Mouse (Mus musculus): Measurements from ENCODE around the gene Etv6.
A peak's percentile ranks its signal among the peaks of the same experiment; 100 is the strongest.

Gene Etv6

GRCm38 (mm10) chr6:134110206-134110605, 74.7 kb downstream of the Etv6 start:
- no peak for DNase-seq (ENCODE audit: low read depth, low spot score)

GRCm38 (mm10) chr6:134111599-134111998, 76.1 kb downstream of the Etv6 start:
- DNase-seq (ENCODE audit: low read depth, low spot score), result no peak

GRCm38 (mm10) chr6:134112753-134113152, 77.3 kb downstream of the Etv6 start:
- DNase-seq (ENCODE audit: low read depth, low spot score), result no peak

GRCm38 (mm10) chr6:134113168-134113567, 77.7 kb downstream of the Etv6 start:
- DNase-seq (ENCODE audit: low read depth, low spot score), result no peak

- DNase-seq (ENCODE audit: low read depth, low spot score), result no peak
Observed at GRCm38 (mm10) chr6:134115219-134115968, 79.9 kb downstream of the Etv6 start.

- no peak for DNase-seq (ENCODE audit: low read depth, low spot score)
Observed at GRCm38 (mm10) chr6:134117380-134117938, 82.0 kb downstream of the Etv6 start.

GRCm38 (mm10) chr6:134118506-134118905, 83.0 kb downstream of the Etv6 start:
- DNase-seq (ENCODE audit: low read depth, low spot score), result no peak

GRCm38 (mm10) chr6:134119136-134119535, 83.6 kb downstream of the Etv6 start:
- no peak for DNase-seq (ENCODE audit: low read depth, low spot score)

- no peak for DNase-seq (ENCODE audit: low read depth, low spot score)
Observed at GRCm38 (mm10) chr6:134120227-134120626, 84.7 kb downstream of the Etv6 start.

- DNase-seq (ENCODE audit: low read depth, low spot score), result no peak
Observed at GRCm38 (mm10) chr6:134120712-134121111, 85.2 kb downstream of the Etv6 start.

GRCm38 (mm10) chr6:134122945-134123344, 87.4 kb downstream of the Etv6 start:
- DNase-seq (ENCODE audit: low read depth, low spot score), result no peak

GRCm38 (mm10) chr6:134123474-134123873, 88.0 kb downstream of the Etv6 start:
- no peak for DNase-seq (ENCODE audit: low read depth, low spot score)

GRCm38 (mm10) chr6:134124256-134124655, 88.8 kb downstream of the Etv6 start:
- no peak for DNase-seq (ENCODE audit: low read depth, low spot score)

GRCm38 (mm10) chr6:134127996-134128395, 92.5 kb downstream of the Etv6 start:
- peak; percentile 49 for DNase-seq (ENCODE audit: low read depth, low spot score)

- no peak for DNase-seq (ENCODE audit: low read depth, low spot score)
Observed at GRCm38 (mm10) chr6:134128594-134128993, 93.1 kb downstream of the Etv6 start.

GRCm38 (mm10) chr6:134129848-134130247, 94.3 kb downstream of the Etv6 start:
- no peak for DNase-seq (ENCODE audit: low read depth, low spot score)

- no peak for DNase-seq (ENCODE audit: low read depth, low spot score)
Observed at GRCm38 (mm10) chr6:134130816-134131215, 95.3 kb downstream of the Etv6 start.

GRCm38 (mm10) chr6:134131601-134132000, 96.1 kb downstream of the Etv6 start:
- DNase-seq (ENCODE audit: low read depth, low spot score), result no peak

GRCm38 (mm10) chr6:134133756-134134155, 98.3 kb downstream of the Etv6 start:
- DNase-seq (ENCODE audit: low read depth, low spot score), result no peak

GRCm38 (mm10) chr6:134134821-134135323, 99.4 kb downstream of the Etv6 start:
- no peak for DNase-seq (ENCODE audit: low read depth, low spot score)

- no peak for DNase-seq (ENCODE audit: low read depth, low spot score)
Observed at GRCm38 (mm10) chr6:134136315-134136714, 100.8 kb downstream of the Etv6 start.

GRCm38 (mm10) chr6:134139359-134139758, 103.9 kb downstream of the Etv6 start:
- DNase-seq (ENCODE audit: low read depth, low spot score), result no peak
